Mouse (Mus musculus): ENCODE measurements around the gene S100a1.

- TF ChIP-seq CTCF (IDR thresholded peaks at IDR 0.05; ENCODE audit: insufficient read depth, low read length) (no peak), POLR2A (IDR thresholded peaks at IDR 0.05; ENCODE audit: borderline replicate concordance, extremely low read depth, low read depth, low read length) (no peak)
Observed at GRCm38 (mm10) chr3:90526580-90526979, 12.4 kb upstream of the S100a1 start, which contains the start of gene S100a14.

Data from lung, adult 2 months (tissue).